Mouse (Mus musculus) layer of hippocampus, postnatal 10 days (tissue): ENCODE results near the gene Krt76. TPM values are rescaled to one million over a fixed set of nuclear protein-coding genes. Genes with fewer than 3 reads are reported as not detected.

ENCODE experiments used
- DNase-seq, 2 experiments: peaks; one replicate each; pipeline ENCODE4 v3.0.0; 2021; ENCODE audit warnings: low spot score in 2 of 2
- microRNA-seq, 2 experiments: library from miRNA; unstranded; fragments of <30 nt; microRNA quantifications; one replicate each; pipeline ENCODE4 v1.2.0; 2021
- total RNA-seq, 2 experiments: library from RNA; stranded (reverse); gene quantifications; 2 replicates each; pipeline ENCODE4 v1.2.3; 2021

Gene Krt76
- total RNA-seq, 2 experiments from 2014 or later: not detected

DNA sequence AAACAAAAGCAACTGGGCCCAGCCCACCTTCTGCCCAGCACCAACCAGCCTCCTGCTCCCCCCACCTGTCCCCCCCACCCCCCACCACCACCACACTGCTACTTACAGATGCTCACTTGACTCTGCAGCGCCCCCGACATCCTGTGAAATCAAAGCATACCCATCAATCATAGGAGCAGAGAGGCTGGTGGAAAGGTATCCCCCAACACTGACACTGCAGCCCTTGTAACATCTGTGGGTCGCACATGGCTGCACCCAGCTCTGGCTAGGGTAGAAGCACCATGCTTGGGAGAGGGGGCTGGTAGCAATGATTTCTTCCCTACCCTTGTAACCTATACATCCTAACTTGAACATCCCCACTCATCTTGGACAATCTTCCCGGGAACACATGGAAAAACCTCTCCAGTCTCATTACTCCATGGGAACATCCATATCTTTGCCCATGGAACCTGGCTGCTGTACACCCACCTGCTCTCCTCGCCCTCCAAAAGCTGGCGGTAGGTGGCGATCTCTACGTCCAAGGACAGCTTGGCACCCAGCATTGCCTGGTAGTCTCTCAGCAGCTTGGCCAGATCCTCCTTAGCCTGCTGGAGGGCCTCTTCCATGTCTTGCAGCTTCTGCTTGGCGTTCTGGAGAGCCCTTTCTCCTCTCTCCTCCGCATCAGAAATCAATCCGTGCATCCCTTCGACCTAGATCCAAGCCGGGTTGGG is 32.1 kb downstream of the Krt76 start:
- no peak for DNase-seq

DNA sequence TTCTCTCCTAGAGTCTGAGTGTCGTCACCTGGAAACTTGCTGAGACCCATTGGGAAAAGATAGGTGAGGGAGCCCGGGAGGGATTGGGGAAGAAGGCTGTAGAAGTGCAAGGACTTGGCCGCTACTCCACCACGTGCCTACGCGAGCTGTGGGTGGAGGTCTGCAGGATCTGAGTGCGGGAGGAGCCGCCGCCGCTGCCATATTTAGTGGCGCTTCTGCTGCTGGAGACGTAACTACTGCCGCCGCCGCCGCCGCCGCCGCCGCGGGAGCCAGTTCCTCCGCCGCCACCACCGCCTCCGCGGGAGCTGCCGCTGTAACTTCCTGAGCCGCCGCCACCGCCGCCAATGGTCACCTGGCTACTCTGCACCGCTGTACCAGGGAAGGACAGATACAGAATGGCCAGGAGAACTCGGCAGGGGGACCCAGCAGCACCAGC is 33.0 kb downstream of the Krt76 start:
- DNase-seq: peak in 1 of 2 experiments; percentile 54

DNA sequence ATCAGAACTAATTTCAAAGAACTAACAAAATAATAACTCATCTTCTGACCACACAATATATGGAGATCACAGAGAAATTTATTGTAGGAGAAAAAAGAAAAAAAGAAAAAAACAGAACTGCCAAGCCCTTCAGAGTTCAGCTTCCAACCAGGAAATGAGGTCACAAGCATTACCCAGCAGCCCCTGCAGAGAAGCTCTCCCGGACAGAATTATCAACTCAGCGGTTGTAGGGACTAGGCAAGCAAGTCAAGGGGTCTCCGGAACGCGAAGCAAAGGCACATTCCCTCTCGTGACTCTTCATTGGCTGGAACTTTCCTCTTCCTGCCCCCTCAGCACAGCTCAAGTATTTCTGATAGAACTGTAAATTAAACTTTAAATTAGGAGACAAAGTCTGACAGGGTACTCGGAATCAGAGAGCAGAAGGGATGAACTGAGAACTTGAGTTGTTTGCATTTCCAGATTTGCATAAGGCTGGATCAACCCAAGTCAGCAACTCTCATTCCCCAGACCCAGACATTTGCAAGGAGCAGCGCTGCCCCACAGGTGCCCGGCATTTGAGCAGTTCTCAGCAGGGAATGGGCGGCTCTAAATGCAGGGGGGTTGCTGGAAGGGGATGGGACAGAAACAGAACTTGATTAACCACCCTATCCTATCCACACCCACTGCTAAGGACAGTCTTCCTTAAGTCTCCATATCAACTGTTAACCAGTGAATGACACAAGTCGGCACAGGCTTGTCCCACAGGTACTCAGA is 33.9 kb downstream of the Krt76 start:
- DNase-seq: no peak

DNA sequence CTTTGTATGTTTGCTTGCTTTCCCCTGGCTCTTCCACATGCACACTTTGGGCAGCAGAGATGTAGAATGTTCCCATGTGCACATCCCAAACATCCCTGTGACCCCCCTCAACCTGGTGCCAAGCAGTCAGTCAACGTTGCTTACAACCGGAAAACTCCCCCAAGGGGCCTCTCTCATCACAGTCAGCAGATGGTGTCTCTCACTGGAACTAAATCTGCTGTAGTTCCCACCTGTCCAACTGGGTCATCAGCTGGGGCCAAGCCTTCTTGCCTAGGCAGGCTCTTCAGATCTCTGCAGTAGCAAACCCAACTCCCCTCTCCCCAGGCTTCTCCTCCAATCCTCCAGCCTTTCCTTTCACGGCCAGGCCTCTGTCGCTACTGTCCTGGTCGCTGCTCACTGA is 36.0 kb downstream of the Krt76 start:
- no peak for DNase-seq

DNA sequence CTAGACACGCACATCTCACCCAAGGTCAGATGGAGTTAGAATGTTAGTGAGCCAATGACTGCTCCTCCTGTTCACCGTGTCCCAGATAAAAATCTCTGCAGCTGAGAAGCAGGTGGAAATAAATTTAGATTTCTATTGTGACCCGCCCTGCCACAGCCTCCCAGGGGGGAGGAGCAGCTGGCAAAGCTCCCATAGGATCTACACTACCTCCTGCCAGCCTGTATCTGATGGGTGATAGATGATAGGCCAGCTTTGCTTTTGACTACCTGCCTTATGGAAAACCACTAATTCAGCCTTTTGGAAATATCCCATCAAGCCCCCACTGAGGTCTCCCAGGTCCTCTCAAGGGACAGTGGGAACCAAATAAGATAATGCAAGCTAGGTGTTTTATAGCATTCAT is 37.0 kb downstream of the Krt76 start:
- no peak for DNase-seq

DNA sequence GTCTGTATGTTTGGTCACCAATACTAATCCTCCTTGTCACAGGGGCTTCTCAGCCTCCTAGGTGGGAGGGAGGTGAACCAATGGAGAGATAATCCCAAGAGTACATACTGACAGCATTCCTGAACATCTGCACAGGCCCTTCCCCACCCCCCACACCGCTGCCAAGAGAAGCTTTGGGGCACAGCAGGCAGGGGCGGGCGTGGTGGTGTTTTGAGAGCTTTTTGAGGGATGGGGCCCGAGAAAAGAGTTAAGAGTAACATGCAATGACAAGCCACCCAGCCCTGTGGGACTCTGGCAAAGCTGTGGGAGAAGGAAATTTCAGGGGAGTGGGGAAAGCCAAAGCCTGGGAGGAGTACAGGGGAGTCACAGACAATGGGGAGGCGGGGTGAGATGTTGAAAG is 38.4 kb downstream of the Krt76 start:
- DNase-seq: no peak

DNA sequence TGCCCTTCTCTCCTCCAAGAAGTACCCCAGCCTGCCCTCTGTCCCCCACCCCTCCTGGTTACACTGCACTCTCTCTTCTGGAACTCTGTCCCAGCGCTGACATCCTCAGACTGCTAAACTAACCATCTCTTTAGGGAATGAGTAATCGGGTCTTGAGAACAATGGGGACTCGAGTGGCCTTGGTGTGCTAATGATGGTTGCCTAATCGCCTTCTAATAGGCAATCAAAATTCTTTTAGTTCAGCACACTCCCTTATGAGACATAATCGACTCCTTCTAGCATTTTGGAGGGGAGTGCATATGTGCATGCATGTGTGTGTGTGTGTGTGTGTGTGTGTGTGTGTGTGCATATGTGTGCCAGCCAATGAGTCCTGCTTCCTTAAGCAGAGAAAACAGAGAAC is 40.1 kb downstream of the Krt76 start:
- DNase-seq: no peak

DNA sequence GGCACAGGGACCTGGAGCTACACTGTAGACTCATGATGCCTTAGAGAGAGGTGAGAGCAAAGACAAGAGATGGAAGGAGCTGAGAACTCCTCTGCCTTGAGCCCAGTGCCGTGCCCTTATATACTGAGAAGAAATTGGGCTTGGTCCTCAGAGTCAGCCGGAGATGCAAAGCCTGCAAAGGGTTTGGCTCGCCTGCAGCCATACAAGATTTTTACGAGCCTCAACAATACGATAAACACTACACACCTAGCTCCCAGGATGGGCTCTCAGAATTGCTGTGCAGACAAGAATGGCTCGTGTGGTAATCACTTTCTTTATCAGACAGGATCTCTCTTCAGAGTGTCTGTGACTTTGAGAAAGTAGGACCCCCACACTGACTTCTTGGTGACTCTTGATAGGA is 42.0 kb downstream of the Krt76 start, which contains the start of gene Krt1:
Gene Krt1 (minus strand): TSS at position 101 of the 400 bp plus-strand sequence.
- no peak for DNase-seq

DNA sequence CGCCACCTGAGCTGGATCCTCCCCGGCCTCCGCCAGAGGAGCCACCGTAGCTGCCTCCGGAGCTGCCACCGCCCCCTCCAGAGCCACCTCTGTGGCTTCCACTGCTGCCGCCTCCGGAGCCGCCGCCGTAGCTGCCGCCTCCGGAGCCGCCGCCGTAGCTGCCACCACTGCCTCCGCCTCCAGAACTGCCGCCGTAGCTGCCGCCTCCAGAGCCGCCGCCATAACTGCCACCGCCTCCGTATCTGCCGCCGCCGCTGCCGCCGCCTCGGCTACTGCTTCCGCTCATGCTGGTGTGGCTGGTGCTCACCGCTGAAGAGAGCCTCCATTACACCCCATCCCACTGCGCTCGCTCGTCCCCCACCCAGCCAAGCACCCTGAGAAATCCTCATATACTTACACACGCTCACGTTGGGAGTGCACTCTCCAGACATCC is 46.7 kb downstream of the Krt76 start:
- peak; percentile 51 to 70 for DNase-seq

DNA sequence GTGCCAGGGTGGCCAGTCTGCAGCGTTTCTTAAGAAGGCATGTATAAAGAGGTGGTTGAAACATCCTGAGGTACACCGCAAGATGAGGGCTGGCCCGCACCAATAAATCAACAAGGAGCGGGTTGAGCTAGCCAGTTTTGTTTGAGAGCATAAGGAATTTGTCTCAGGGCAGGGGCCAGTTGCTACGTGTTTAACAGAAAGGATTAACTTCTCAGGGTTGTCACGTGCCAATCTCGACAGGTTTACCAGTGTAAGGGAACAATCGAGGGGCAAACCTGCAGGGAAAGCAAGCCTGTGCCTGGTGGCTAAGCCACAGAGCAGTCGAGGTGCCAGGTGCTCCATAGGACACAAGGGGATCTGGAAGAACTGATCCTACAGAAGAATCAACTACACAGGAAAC is 49.5 kb downstream of the Krt76 start:
- DNase-seq: no peak

DNA sequence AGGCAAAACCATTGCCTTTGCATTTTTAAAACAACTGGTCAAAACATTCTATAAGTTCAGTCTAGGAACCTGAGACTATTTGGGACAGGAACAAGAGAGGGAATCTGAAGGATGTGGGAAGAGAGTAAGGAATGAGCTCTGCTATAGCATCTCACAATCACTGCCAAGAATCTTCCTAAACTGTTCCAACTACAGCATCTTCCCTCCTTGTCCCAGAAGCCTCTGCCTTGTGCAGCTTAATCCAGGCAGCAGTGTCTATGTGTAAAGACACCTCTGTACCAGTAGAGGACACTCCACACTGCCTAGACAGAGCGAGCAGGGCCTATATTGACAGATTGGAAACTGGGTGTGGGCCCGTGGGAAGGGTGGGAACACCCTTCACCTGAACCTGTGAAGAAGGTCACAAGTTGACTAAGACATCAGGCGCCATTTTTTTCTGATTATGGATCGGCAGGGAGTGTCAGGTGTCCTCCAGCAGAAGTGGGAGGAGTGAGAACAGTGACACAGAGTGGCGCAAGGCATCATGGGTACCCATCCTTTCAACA is 57.9 kb downstream of the Krt76 start:
- DNase-seq: no peak

Small RNA genes within 50 kb of the gene (microRNA-seq; reads per million reads assigned to microRNA genes)
- gene Gm44356: 0 reads per million in 2 experiments

Other genes with a start within 250 kb of the Krt76 start
- gene Gm5478, start 245.5 kb downstream of the Krt76 start, total RNA-seq: not detected
- not detected for gene Krt6b, start 212.6 kb downstream of the Krt76 start, total RNA-seq
- not detected for gene Krt6a, start 198.6 kb downstream of the Krt76 start, total RNA-seq
- not detected for gene Krt5, start 180.0 kb downstream of the Krt76 start, total RNA-seq
- not detected for gene Krt71, start 149.8 kb downstream of the Krt76 start, total RNA-seq
- not detected for gene Krt72, start 106.5 kb downstream of the Krt76 start, total RNA-seq
- gene Krt73, start 90.6 kb downstream of the Krt76 start, total RNA-seq: 1 to 10 TPM; 2.7 to 4.4 TPM
- gene Krt2, start 74.8 kb downstream of the Krt76 start, total RNA-seq: 1 to 10 TPM; 2.0 to 2.1 TPM
- gene Krt1, start 42.1 kb downstream of the Krt76 start, total RNA-seq: 1 to 10 TPM; 5.4 to 6.9 TPM
- gene Krt77, start 23.2 kb downstream of the Krt76 start, total RNA-seq: 10 to 100 TPM in 1 of 2 experiments, 1 to 10 TPM in 1; 9.5 to 10.4 TPM
- not detected for gene Krt4, start 31.8 kb upstream of the Krt76 start, total RNA-seq
- gene Krt79, start 47.4 kb upstream of the Krt76 start, total RNA-seq: under 1 TPM; 0.34 to 0.51 TPM
- not detected for gene Krt78, start 61.4 kb upstream of the Krt76 start, total RNA-seq
- under 1 TPM in 1 of 2 experiments, not detected in 1; 0.71 TPM for gene Krt8, start 111.6 kb upstream of the Krt76 start, total RNA-seq
- gene Krt18, start 135.3 kb upstream of the Krt76 start, total RNA-seq: 1 to 10 TPM in 1 of 2 experiments, under 1 TPM in 1; 0.85 to 1.6 TPM
- 100 to 1,000 TPM; 178 to 181 TPM for gene Eif4b, start 180.9 kb upstream of the Krt76 start, total RNA-seq
- 10 to 100 TPM; 13.4 to 16.8 TPM for gene Tns2, start 207.5 kb upstream of the Krt76 start, total RNA-seq
- gene Spryd3, start 243.3 kb upstream of the Krt76 start, total RNA-seq: 100 to 1,000 TPM; 148 to 163 TPM